Comparison of ENCODE assay signal across 10 mouse cellular contexts in the genomic region with DNA sequence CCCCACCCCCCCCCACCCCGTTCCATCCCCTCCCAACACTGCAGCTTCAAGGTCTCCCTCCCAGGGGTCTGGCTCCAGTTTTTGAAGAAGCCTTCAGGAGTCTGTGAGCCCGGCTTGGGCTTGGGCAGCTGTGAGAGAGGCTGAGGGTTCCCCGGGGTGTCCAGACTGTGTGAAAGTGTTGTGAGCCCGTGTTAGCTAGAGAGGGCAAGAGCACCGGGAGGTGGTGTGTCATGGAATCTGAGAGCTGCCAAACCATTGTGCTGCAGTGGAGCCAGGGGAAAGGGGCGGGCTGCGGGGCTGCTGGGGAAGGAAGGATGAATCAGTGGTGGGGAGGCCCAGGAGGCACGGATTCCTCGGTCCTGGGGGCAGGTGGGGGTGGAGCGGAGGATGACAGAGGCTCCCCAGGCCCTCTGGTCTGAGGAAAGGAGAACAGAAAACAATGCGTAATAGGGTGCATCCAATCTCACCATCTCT. TPM values are rescaled to one million over a fixed set of nuclear protein-coding genes. Genes with fewer than 3 reads are reported as not detected.
DNase-seq lines count a peak whose midpoint lies in the region; ATAC-seq lines count a peak whose summit lies in the region.
"Had no signal": no experiment of that assay in that cellular context is flagged by ENCODE, and none has a peak within 500 bp of the region (broad histone marks: within the 10 kb centered on the region; RNA-seq: fewer than 3 reads in every experiment).

No protein-coding gene starts in this region.

- no peak for DNase-seq in kidney, adult 9 months
- DNase-seq in gastrocnemius, postnatal 4 days (ENCODE audit: low spot score in 2 of 2), result peak; percentile 71 to 82
- no peak for DNase-seq in intestine, embryonic 14.5 days (ENCODE audit: low spot score)
- DNase-seq in left cerebral cortex, adult 11 months (ENCODE audit: low spot score), result no peak

- no peaks in the 10 kb centered on the region for H3K9me3 ChIP-seq in kidney, embryonic 16.5 days (ENCODE audit: low read length)
- no peaks in the 10 kb centered on the region for H3K9me3 ChIP-seq in intestine, embryonic 14.5 days (ENCODE audit: control insufficient read depth, low read length)
- H3K9me3 ChIP-seq in midbrain, embryonic 16.5 days (replicated peaks; ENCODE audit: control insufficient read depth, low read length, poor library complexity, severe bottlenecking), result no peaks in the 10 kb centered on the region

- H3K4me2 ChIP-seq in kidney, embryonic 16.5 days (replicated peaks; ENCODE audit: low read depth, low read length), result peak overlapping the region; percentile 89
- peak overlapping the region; percentile 74 for H3K4me2 ChIP-seq in intestine, embryonic 14.5 days (ENCODE audit: low read length)
- no peak overlapping the region; the same call in 1 of the 2 replicates for H3K4me2 ChIP-seq in midbrain, embryonic 16.5 days (ENCODE audit: low read length)

- H3K9ac ChIP-seq in kidney, embryonic 16.5 days (replicated peaks; ENCODE audit: low read length), result peak overlapping the region; percentile 39
- 0 out of 2 replicates have a peak overlapping the region, but pooled peaks have one; percentile 0 for H3K9ac ChIP-seq in intestine, embryonic 14.5 days (ENCODE audit: low read length)
- no peak overlapping the region for H3K9ac ChIP-seq in midbrain, embryonic 16.5 days (ENCODE audit: low read depth, low read length)

- H3K36me3 ChIP-seq in kidney, embryonic 16.5 days (ENCODE audit: insufficient read depth, low read length), result 0 out of 2 replicates have a peak, but pooled peaks cover 7% of the 10 kb centered on the region
- peaks cover 25% of the 10 kb centered on the region for H3K36me3 ChIP-seq in intestine, embryonic 14.5 days (ENCODE audit: control insufficient read depth, insufficient read depth, low read length)
- no peaks in the 10 kb centered on the region for H3K36me3 ChIP-seq in midbrain, embryonic 16.5 days (ENCODE audit: control insufficient read depth, insufficient read depth, low read length)

- WGBS in kidney, embryonic 16.5 days, result 10% methylated on average over 11 of the region's 11 CpGs
- WGBS in intestine, embryonic 14.5 days, result 8% methylated on average over 11 of the region's 11 CpGs
- 2% methylated on average over 11 of the region's 11 CpGs for WGBS in midbrain, embryonic 16.5 days

- peak overlapping the region; percentile 61; the same call in 1 of the 2 replicates for H3K4me3 ChIP-seq in kidney, embryonic 16.5 days (ENCODE audit: low read length)
- peak overlapping the region; percentile 62; the same call in 1 of the 2 replicates for H3K4me3 ChIP-seq in intestine, embryonic 14.5 days (ENCODE audit: low read depth, low read length)
- no peak overlapping the region for H3K4me3 ChIP-seq in midbrain, embryonic 16.5 days (ENCODE audit: low read depth, low read length)

- H3K4me1 ChIP-seq in kidney, embryonic 16.5 days (ENCODE audit: insufficient read depth, low read length), result peaks cover 47% of the 10 kb centered on the region
- peaks cover 25% of the 10 kb centered on the region for H3K4me1 ChIP-seq in intestine, embryonic 14.5 days (replicated peaks; ENCODE audit: control insufficient read depth, insufficient read depth, low read length)
- H3K4me1 ChIP-seq in midbrain, embryonic 16.5 days (ENCODE audit: control insufficient read depth, insufficient read depth, low read length), result peaks cover 21% of the 10 kb centered on the region

- ATAC-seq in kidney, embryonic 16.5 days (ENCODE audit: low FRiP score, low TSS enrichment), result 0 out of 2 replicates have a peak, but pooled peaks have one; percentile 16
- ATAC-seq in common myeloid progenitor, adult 5-6 weeks (replicated peaks; ENCODE audit: low read depth, poor library complexity, severe bottlenecking), result peak; percentile 22; the same call in 1 of the 2 replicates
- ATAC-seq in intestine, embryonic 14.5 days (replicated peaks; ENCODE audit: low FRiP score, low TSS enrichment, low read depth), result 0 out of 2 replicates have a peak, but pooled peaks have one; percentile 7
- ATAC-seq in midbrain, embryonic 16.5 days, result peak; percentile 33; the same call in 1 of the 2 replicates
- ATAC-seq in frontal cortex, adult (ENCODE audit: low TSS enrichment), result no peak

- peaks cover 24% of the 10 kb centered on the region; the same call in 1 of the 2 replicates for H3K27me3 ChIP-seq in kidney, embryonic 16.5 days (ENCODE audit: insufficient read depth, low read length)
- peaks cover 3% of the 10 kb centered on the region; the same call in 1 of the 2 replicates for H3K27me3 ChIP-seq in intestine, embryonic 14.5 days (replicated peaks; ENCODE audit: control insufficient read depth, insufficient read depth, low read length)
- H3K27me3 ChIP-seq in midbrain, embryonic 16.5 days (ENCODE audit: control insufficient read depth, insufficient read depth, low read depth, low read length), result peaks cover 27% of the 10 kb centered on the region

- H3K27ac ChIP-seq in kidney, embryonic 16.5 days (ENCODE audit: low read length), result peak overlapping the region; percentile 88
- H3K27ac ChIP-seq in intestine, embryonic 14.5 days (ENCODE audit: low read depth), result peak overlapping the region; percentile 90
- H3K27ac ChIP-seq in midbrain, embryonic 16.5 days (ENCODE audit: low read length), result 0 out of 2 replicates have a peak overlapping the region, but pooled peaks have one; percentile 5

RNA-seq across cellular contexts. Expression of gene Flnc, which starts 3.4 kb away (rescaled TPM):
- 7.9 and 8.0 TPM in 2 replicates for polyA plus RNA-seq in kidney, embryonic 16.5 days (2015; fragmentation: Nextera tagmentation; extraction: Ambion mirVana)
- not detected in 2 replicates for total RNA-seq in common myeloid progenitor, adult 5-6 weeks (2017)
- 100 to 1,000 TPM; 491 to 520 TPM for total RNA-seq in gastrocnemius, postnatal 4 days (2021)
- 14.7 and 15.8 TPM in 2 replicates for polyA plus RNA-seq in intestine, embryonic 14.5 days (2014; fragmentation: Nextera tagmentation; extraction: Ambion mirVana)
- 2.0 and 2.2 TPM in 2 replicates for polyA plus RNA-seq in midbrain, embryonic 16.5 days (2015; fragmentation: Nextera tagmentation; extraction: Ambion mirVana)

RNA-seq across cellular contexts. Expression of gene Atp6v1f, which starts 31.0 kb away (rescaled TPM):
- 302 and 320 TPM in 2 replicates for polyA plus RNA-seq in kidney, embryonic 16.5 days (2015; fragmentation: Nextera tagmentation; extraction: Ambion mirVana)
- total RNA-seq in common myeloid progenitor, adult 5-6 weeks (2017), result 89.8 and 130 TPM in 2 replicates
- total RNA-seq in gastrocnemius, postnatal 4 days (2021), result 10 to 100 TPM; 90.5 to 92.1 TPM
- polyA plus RNA-seq in intestine, embryonic 14.5 days (2014; fragmentation: Nextera tagmentation; extraction: Ambion mirVana), result 291 and 300 TPM in 2 replicates
- 311 and 340 TPM in 2 replicates for polyA plus RNA-seq in midbrain, embryonic 16.5 days (2015; fragmentation: Nextera tagmentation; extraction: Ambion mirVana)

RNA-seq across cellular contexts. Expression of gene Atp6v1fnb, which starts 34.7 kb away (rescaled TPM):
- polyA plus RNA-seq in kidney, embryonic 16.5 days (2015; fragmentation: Nextera tagmentation; extraction: Ambion mirVana), result 0.30 and 0.37 TPM in 2 replicates
- 1.3 TPM in 1 of 2 replicates, not detected in the other for total RNA-seq in common myeloid progenitor, adult 5-6 weeks (2017)
- not detected for total RNA-seq in gastrocnemius, postnatal 4 days (2021)
- polyA plus RNA-seq in intestine, embryonic 14.5 days (2014; fragmentation: Nextera tagmentation; extraction: Ambion mirVana), result 0.28 TPM in 1 of 2 replicates, not detected in the other
- 0.41 and 0.45 TPM in 2 replicates for polyA plus RNA-seq in midbrain, embryonic 16.5 days (2015; fragmentation: Nextera tagmentation; extraction: Ambion mirVana)
- polyA plus RNA-seq: large intestine, adult 2 months had no signal

RNA-seq across cellular contexts. Expression of gene Ccdc136, which starts 40.4 kb away (rescaled TPM):
- polyA plus RNA-seq in kidney, embryonic 16.5 days (2015; fragmentation: Nextera tagmentation; extraction: Ambion mirVana), result 20.2 and 23.3 TPM in 2 replicates
- not detected in 2 replicates for total RNA-seq in common myeloid progenitor, adult 5-6 weeks (2017)
- 10 to 100 TPM; 20.1 to 28.9 TPM for total RNA-seq in gastrocnemius, postnatal 4 days (2021)
- polyA plus RNA-seq in intestine, embryonic 14.5 days (2014; fragmentation: Nextera tagmentation; extraction: Ambion mirVana), result 12.3 and 14.7 TPM in 2 replicates
- 38.6 and 46.5 TPM in 2 replicates for polyA plus RNA-seq in midbrain, embryonic 16.5 days (2015; fragmentation: Nextera tagmentation; extraction: Ambion mirVana)

RNA-seq across cellular contexts. Expression of gene Opn1sw, which starts 48.2 kb away (rescaled TPM):
- 0.44 and 0.79 TPM in 2 replicates for polyA plus RNA-seq in kidney, embryonic 16.5 days (2015; fragmentation: Nextera tagmentation; extraction: Ambion mirVana)
- not detected in 2 replicates for total RNA-seq in common myeloid progenitor, adult 5-6 weeks (2017)
- under 1 TPM; 0.44 to 0.98 TPM for total RNA-seq in gastrocnemius, postnatal 4 days (2021)
- 0.41 and 0.69 TPM in 2 replicates for polyA plus RNA-seq in intestine, embryonic 14.5 days (2014; fragmentation: Nextera tagmentation; extraction: Ambion mirVana)
- polyA plus RNA-seq in midbrain, embryonic 16.5 days (2015; fragmentation: Nextera tagmentation; extraction: Ambion mirVana), result 0.23 and 0.34 TPM in 2 replicates
- polyA plus RNA-seq: testis, adult 2 months had no signal

Comparison
In these comparisons a context has a peak if more than half of its experiments do, and no peak if none do; other contexts are left out.
1. H3K27ac ChIP-seq: peak in every context shown above with its lines; median percentile 90 in intestine, embryonic 14.5 days; 88 in kidney, embryonic 16.5 days; 5 in midbrain, embryonic 16.5 days.
2. DNase-seq: peak in gastrocnemius, postnatal 4 days (2 of 2); none in kidney, adult 9 months (single experiment), intestine, embryonic 14.5 days (single experiment) and left cerebral cortex, adult 11 months (single experiment).